In genomic region chr7:113694466-113694865, GRCm38 (mm10) we compare ENCODE assay signal across 25 mouse cellular contexts.
DNase-seq lines count a peak whose midpoint lies in the region; ATAC-seq lines count a peak whose summit lies in the region.
"Had no signal": no experiment of that assay in that cellular context is flagged by ENCODE, and none has a peak within 500 bp of the region (broad histone marks: within the 10 kb centered on the region; RNA-seq: fewer than 3 reads in every experiment).

No protein-coding gene starts in this region.

- no peaks in the 10 kb centered on the region for H3K36me3 ChIP-seq in hindbrain, embryonic 14.5 days (replicated peaks; ENCODE audit: control insufficient read depth, insufficient read depth)
- no peaks in the 10 kb centered on the region for H3K36me3 ChIP-seq in hindbrain, embryonic 16.5 days (ENCODE audit: control insufficient read depth, insufficient read depth, low read length)
- H3K36me3 ChIP-seq in embryonic facial prominence, embryonic 10.5 days (replicated peaks), result no peaks in the 10 kb centered on the region
- H3K36me3 ChIP-seq in embryonic facial prominence, embryonic 12.5 days, result no peaks in the 10 kb centered on the region
- H3K36me3 ChIP-seq: limb, embryonic 13.5 days; lung, embryonic 15.5 days had no signal

- 44% methylated on average over 5 of the region's 5 CpGs for WGBS in hindbrain, embryonic 14.5 days
- 48% methylated on average over 5 of the region's 5 CpGs for WGBS in hindbrain, embryonic 16.5 days
- WGBS in embryonic facial prominence, embryonic 10.5 days, result 43% methylated on average over 5 of the region's 5 CpGs
- 19% methylated on average over 5 of the region's 5 CpGs for WGBS in embryonic facial prominence, embryonic 12.5 days

- no peak for DNase-seq in hindbrain, embryonic 14.5 days (ENCODE audit: low spot score)
- DNase-seq in embryonic facial prominence, embryonic 10.5 days (ENCODE audit: low spot score), result peak; percentile 46
- no peak for DNase-seq in layer of hippocampus, postnatal 36 days
- no peak for DNase-seq in frontal cortex, postnatal 14 days (ENCODE audit: low spot score in 2 of 2)
- DNase-seq: adrenal gland, postnatal 36 days; B cell, adult 2 months; cerebellum, adult 18-20 months; cerebellum, postnatal 10 days; gastrocnemius, postnatal 10 days; heart, adult 11 months; heart, postnatal 4 days; kidney, adult 8-10 months; kidney, postnatal 25 days; right cerebral cortex, postnatal 14 days; thymus, postnatal 4 days had no signal

- no peaks in the 10 kb centered on the region for H3K27me3 ChIP-seq in hindbrain, embryonic 14.5 days (ENCODE audit: control insufficient read depth, insufficient read depth, low read length)
- no peaks in the 10 kb centered on the region for H3K27me3 ChIP-seq in hindbrain, embryonic 16.5 days (replicated peaks; ENCODE audit: control insufficient read depth, insufficient read depth, low read length)
- no peaks in the 10 kb centered on the region for H3K27me3 ChIP-seq in embryonic facial prominence, embryonic 10.5 days (replicated peaks; ENCODE audit: low read depth, poor library complexity, severe bottlenecking)
- no peaks in the 10 kb centered on the region for H3K27me3 ChIP-seq in embryonic facial prominence, embryonic 12.5 days
- H3K27me3 ChIP-seq: limb, embryonic 13.5 days; lung, embryonic 15.5 days; megakaryocyte, embryonic 14.5 days had no signal

- H3K9ac ChIP-seq in hindbrain, embryonic 14.5 days, result no peak overlapping the region
- H3K9ac ChIP-seq in hindbrain, embryonic 16.5 days (ENCODE audit: low read depth, low read length), result no peak overlapping the region
- H3K9ac ChIP-seq in embryonic facial prominence, embryonic 12.5 days, result no peak overlapping the region
- H3K9ac ChIP-seq: limb, embryonic 13.5 days; lung, embryonic 15.5 days had no signal

- no peaks in the 10 kb centered on the region for H3K9me3 ChIP-seq in hindbrain, embryonic 14.5 days (ENCODE audit: control insufficient read depth, low read length)
- H3K9me3 ChIP-seq in hindbrain, embryonic 16.5 days (ENCODE audit: control insufficient read depth, low read length), result no peaks in the 10 kb centered on the region
- H3K9me3 ChIP-seq in embryonic facial prominence, embryonic 10.5 days, result no peaks in the 10 kb centered on the region
- no peaks in the 10 kb centered on the region for H3K9me3 ChIP-seq in embryonic facial prominence, embryonic 12.5 days
- H3K9me3 ChIP-seq: limb, embryonic 13.5 days; lung, embryonic 15.5 days had no signal

- no peak overlapping the region for H3K4me3 ChIP-seq in hindbrain, embryonic 14.5 days (replicated peaks; ENCODE audit: low read length)
- no peak overlapping the region for H3K4me3 ChIP-seq in hindbrain, embryonic 16.5 days (ENCODE audit: low read length)
- no peak overlapping the region for H3K4me3 ChIP-seq in embryonic facial prominence, embryonic 10.5 days
- H3K4me3 ChIP-seq in embryonic facial prominence, embryonic 12.5 days, result no peak overlapping the region
- H3K4me3 ChIP-seq: limb, embryonic 13.5 days; lung, embryonic 15.5 days; megakaryocyte, embryonic 14.5 days had no signal

- H3K27ac ChIP-seq in hindbrain, embryonic 14.5 days, result peak overlapping the region; percentile 41; the same call in 1 of the 2 replicates
- H3K27ac ChIP-seq in hindbrain, embryonic 16.5 days (ENCODE audit: low read depth, low read length), result no peak overlapping the region
- H3K27ac ChIP-seq in embryonic facial prominence, embryonic 10.5 days (replicated peaks), result no peak overlapping the region; the same call in 1 of the 2 replicates
- H3K27ac ChIP-seq in embryonic facial prominence, embryonic 12.5 days, result 0 out of 2 replicates have a peak overlapping the region, but pooled peaks have one; percentile 17
- H3K27ac ChIP-seq: limb, embryonic 13.5 days; lung, embryonic 15.5 days had no signal

- no peak overlapping the region for H3K4me2 ChIP-seq in hindbrain, embryonic 14.5 days (replicated peaks)
- H3K4me2 ChIP-seq in hindbrain, embryonic 16.5 days (ENCODE audit: low read length), result no peak overlapping the region
- no peak overlapping the region for H3K4me2 ChIP-seq in embryonic facial prominence, embryonic 12.5 days (replicated peaks)
- H3K4me2 ChIP-seq: heart, embryonic 11.5 days; limb, embryonic 13.5 days; liver, embryonic 11.5 days; lung, embryonic 15.5 days had no signal

- no peak for ATAC-seq in hindbrain, embryonic 14.5 days (ENCODE audit: low FRiP score)
- ATAC-seq in hindbrain, embryonic 16.5 days, result no peak
- no peak for ATAC-seq in embryonic facial prominence, embryonic 12.5 days (ENCODE audit: insufficient number of reproducible peaks, insufficient read depth, low FRiP score, low TSS enrichment)
- ATAC-seq in megakaryocyte, adult 5-6 weeks (ENCODE audit: poor library complexity, severe bottlenecking), result 0 out of 2 replicates have a peak, but pooled peaks have one; percentile 21
- ATAC-seq: forebrain, embryonic 16.5 days; intestine, embryonic 16.5 days had no signal

- peaks cover 13% of the 10 kb centered on the region; the same call in 1 of the 2 replicates for H3K4me1 ChIP-seq in hindbrain, embryonic 14.5 days (replicated peaks; ENCODE audit: control insufficient read depth, insufficient read depth, low read length)
- H3K4me1 ChIP-seq in hindbrain, embryonic 16.5 days (ENCODE audit: control insufficient read depth, insufficient read depth, low read depth, low read length), result peaks cover 3% of the 10 kb centered on the region; the same call in 1 of the 2 replicates
- peaks cover 39% of the 10 kb centered on the region for H3K4me1 ChIP-seq in embryonic facial prominence, embryonic 10.5 days
- peaks cover 13% of the 10 kb centered on the region for H3K4me1 ChIP-seq in embryonic facial prominence, embryonic 12.5 days
- H3K4me1 ChIP-seq: lung, embryonic 15.5 days; megakaryocyte, embryonic 14.5 days had no signal

Comparison
In these comparisons a context has a peak if more than half of its experiments do, and no peak if none do; other contexts are left out.
1. H3K27ac ChIP-seq: peak in hindbrain, embryonic 14.5 days (single experiment) and embryonic facial prominence, embryonic 12.5 days (single experiment); none in hindbrain, embryonic 16.5 days (single experiment) and embryonic facial prominence, embryonic 10.5 days (single experiment).